Mouse (Mus musculus) gastrocnemius, postnatal 25 days (tissue): ENCODE results near the gene Itpk1. TPM values are rescaled to one million over a fixed set of nuclear protein-coding genes. Genes with fewer than 3 reads are reported as not detected.

Source experiments
- DNase-seq: peaks from one replicate; pipeline ENCODE4 v3.0.0; 2022
- microRNA-seq, 2 experiments: library from miRNA; unstranded; fragments of <30 nt; microRNA quantifications; one replicate each; pipeline ENCODE4 v1.2.0; 2021; ENCODE audit warnings: borderline replicate concordance in 2 of 2
- total RNA-seq, 2 experiments: library from RNA; stranded (reverse); gene quantifications; 1 replicate in 1 of 2; 2 replicates in 1 of 2; pipeline ENCODE4 v1.2.3; 2021

Gene Itpk1
- total RNA-seq, 2 experiments from 2014 or later, result 5.2 to 6.5 TPM

DNA sequence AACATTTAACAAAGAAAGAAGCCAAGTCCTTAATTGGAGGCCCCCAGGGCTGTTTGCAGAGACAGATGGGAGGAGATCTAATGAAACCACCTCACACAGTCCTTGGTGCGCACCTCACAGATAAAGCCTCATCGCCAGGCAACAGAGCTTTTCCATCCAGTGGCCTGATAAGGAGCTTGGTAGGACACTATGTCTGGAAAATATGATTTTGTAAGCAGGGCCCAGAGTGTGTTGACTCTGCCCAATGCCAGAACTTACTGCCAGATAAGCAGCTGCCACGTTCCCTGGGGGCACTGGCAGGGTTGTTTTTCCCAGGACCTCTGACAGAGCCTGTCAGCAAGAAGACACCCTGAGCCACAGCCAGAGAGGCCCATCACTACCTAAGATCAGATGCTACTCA lies 153.5 kb downstream of the Itpk1 start:
- no peak for DNase-seq

- DNase-seq, result no peak
Observed at GRCm38 (mm10) chr12:102550529-102550928, 154.2 kb downstream of the Itpk1 start.

DNA sequence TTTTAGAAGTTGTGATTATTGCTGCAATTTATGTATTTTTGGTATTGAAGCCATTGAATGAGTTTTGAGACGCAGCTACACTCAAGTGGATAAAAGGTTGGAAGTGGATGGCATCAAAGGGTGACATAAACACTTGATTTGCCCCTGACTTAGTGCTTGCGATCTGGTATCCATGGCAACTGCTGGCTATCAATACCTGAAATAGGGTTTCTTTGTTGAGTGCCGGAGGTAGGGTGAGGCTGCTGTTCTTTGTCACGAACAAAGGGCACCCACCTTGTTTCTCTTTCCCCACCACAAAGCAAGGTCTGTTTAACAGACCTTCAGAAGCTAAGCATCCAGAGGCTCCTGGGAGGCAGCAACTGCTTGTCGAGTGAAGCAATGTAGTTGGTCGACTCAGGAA lies 159.6 kb downstream of the Itpk1 start:
- DNase-seq, result no peak

GRCm38 (mm10) chr12:102541168-102541567 lies 163.6 kb downstream of the Itpk1 start:
- no peak for DNase-seq

DNA sequence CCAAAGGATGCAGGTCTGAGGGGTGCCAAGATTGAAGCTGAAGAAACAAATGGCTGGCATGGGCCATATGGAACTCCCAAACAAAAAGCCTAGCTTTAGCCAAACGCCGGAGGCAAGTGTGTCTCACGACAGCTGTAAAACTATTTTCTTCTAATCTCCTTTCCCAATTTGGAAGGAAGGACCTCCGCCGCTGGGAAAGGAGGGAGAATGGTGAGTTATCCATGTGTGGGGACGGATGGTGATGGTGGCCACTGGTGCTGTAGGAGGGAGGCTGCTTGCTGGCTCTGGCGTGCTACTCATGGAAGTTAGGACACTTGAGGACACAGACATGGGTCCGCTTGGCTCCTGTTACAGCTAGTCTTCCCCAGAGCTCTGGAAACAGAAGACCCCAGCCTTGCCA lies 164.5 kb downstream of the Itpk1 start:
- DNase-seq, result no peak

DNA sequence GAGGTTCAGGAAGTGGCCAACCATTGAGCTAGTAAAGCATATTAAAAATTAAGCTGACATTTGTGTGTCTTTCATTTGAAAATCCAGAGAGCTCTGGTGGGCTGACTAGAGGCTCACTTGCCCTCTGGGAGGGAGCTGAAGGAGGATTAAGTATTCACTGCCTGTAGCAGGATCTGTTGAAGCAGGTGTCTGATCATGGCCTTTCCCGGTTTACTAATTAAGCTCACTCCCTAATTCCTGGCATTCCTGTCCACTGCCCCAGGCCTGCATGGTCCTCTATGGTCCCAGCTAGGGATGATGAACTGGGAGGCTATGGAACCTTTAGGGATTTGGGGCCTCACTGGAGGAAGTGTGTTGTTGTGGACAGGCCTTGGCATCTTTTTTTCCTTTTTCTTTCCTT lies 168.9 kb downstream of the Itpk1 start:
- no peak for DNase-seq

DNA sequence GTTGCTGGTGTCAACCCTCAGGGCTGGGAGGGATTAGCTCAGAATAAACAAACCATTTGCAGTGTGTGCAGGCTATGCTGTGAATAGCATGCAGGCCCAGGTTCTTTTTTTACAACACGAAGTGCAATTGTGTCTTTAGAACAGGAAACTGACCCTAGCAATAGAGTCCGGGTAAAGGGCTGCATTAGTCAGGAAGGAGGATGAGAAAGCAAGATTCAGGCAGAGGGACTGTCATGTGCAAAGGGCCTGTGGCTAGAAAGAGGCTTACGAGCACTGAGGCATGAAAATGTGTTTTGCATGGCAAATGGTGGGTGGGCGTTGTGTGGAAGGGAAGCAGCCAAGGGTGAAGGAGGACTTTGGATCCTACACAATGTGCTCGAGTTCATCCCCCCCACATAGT lies 176.7 kb downstream of the Itpk1 start:
- DNase-seq, result no peak

- no peak for DNase-seq
Observed at GRCm38 (mm10) chr12:102524760-102525159, 180.0 kb downstream of the Itpk1 start.

DNA sequence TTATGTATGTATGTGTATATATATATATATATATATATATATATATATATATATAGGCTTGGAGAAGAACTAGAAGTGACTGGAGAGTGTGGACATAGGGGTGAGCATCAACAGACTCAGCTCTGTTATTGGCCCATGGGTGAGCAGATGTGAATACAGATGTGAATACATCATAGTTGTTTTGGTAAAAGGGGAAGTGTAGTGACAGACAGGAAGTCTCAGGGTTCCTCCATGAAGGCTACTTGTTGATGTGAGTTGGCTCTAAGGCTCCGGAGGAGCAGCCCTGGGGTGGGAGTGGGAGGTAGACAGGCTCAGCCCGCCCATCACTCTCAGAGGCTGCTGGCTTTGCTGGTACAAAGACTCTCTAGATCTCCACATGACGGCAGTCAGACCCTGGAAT lies 180.5 kb downstream of the Itpk1 start:
- DNase-seq, result no peak

GRCm38 (mm10) chr12:102521777-102522319 lies 182.9 kb downstream of the Itpk1 start:
- DNase-seq, result no peak

GRCm38 (mm10) chr12:102519929-102520720 lies 184.6 kb downstream of the Itpk1 start:
- no peak for DNase-seq

Small RNA genes lying within 50 kb of the gene (microRNA-seq; reads per million reads assigned to microRNA genes)
- 0 reads per million in 2 experiments for gene Mir1936

Other genes with a start within 250 kb of the Itpk1 start
- gene Golga5, start 235.8 kb downstream of the Itpk1 start, total RNA-seq, result 10 to 100 TPM; 21.0 to 22.7 TPM
- not detected for gene Chga, start 150.0 kb downstream of the Itpk1 start, total RNA-seq
- gene Moap1, start 38.7 kb upstream of the Itpk1 start, total RNA-seq, result 1 to 10 TPM; 3.7 to 4.6 TPM
- 1 to 10 TPM; 1.8 to 2.9 TPM for gene Tmem251, start 38.8 kb upstream of the Itpk1 start, total RNA-seq
- gene Gm28051, start 52.8 kb upstream of the Itpk1 start, total RNA-seq, result not detected
- 10 to 100 TPM in 1 of 2 experiments, 1 to 10 TPM in 1; 6.5 to 10.1 TPM for gene Gon7, start 52.9 kb upstream of the Itpk1 start, total RNA-seq
- gene Ubr7, start 53.0 kb upstream of the Itpk1 start, total RNA-seq, result 10 to 100 TPM; 12.8 to 13.1 TPM
- 1 to 10 TPM; 2.6 to 3.3 TPM for gene Gm20604, start 53.7 kb upstream of the Itpk1 start, total RNA-seq
- gene Btbd7, start 173.5 kb upstream of the Itpk1 start, total RNA-seq, result 10 to 100 TPM; 14.8 to 15.5 TPM
- gene Cox8c, start 194.4 kb upstream of the Itpk1 start, total RNA-seq, result not detected
- gene Unc79, start 243.9 kb upstream of the Itpk1 start, total RNA-seq, result under 1 TPM; 0.13 to 0.20 TPM